22 mouse cellular contexts compared by ENCODE assay signal in genomic region chr1:153241346-153241745, GRCm38 (mm10). TPM values are rescaled to one million over a fixed set of nuclear protein-coding genes. Genes with fewer than 3 reads are reported as not detected.
DNase-seq lines count a peak whose midpoint lies in the region; ATAC-seq and TF ChIP-seq lines count a peak whose summit lies in the region.
"Had no signal": no experiment of that assay in that cellular context is flagged by ENCODE, and none has a peak within 500 bp of the region (broad histone marks: within the 10 kb centered on the region; RNA-seq: fewer than 3 reads in every experiment).

No protein-coding gene starts in this region.

- TF ChIP-seq CTCF in liver, adult 2 months (IDR thresholded peaks at IDR 0.05; ENCODE audit: low read depth, low read length) = no peak
- TF ChIP-seq CTCF in liver, postnatal 0 days (IDR thresholded peaks at IDR 0.05; ENCODE audit: low read depth) = no peak
- TF ChIP-seq CTCF in lung, postnatal 0 days (IDR thresholded peaks at IDR 0.05) = no peak

- no peak overlapping the region for H3K4me2 ChIP-seq in liver, postnatal 0 days (ENCODE audit: low read depth, low read length)
- H3K4me2 ChIP-seq in lung, postnatal 0 days (replicated peaks; ENCODE audit: low read depth, low read length) = no peak overlapping the region
- H3K4me2 ChIP-seq: embryonic facial prominence, embryonic 12.5 days; hindbrain, embryonic 14.5 days; limb, embryonic 15.5 days; midbrain, embryonic 11.5 days; neural tube, embryonic 12.5 days had no signal

- no peak overlapping the region for H3K9ac ChIP-seq in liver, adult 2 months (ENCODE audit: low read depth, low read length)
- no peak overlapping the region for H3K9ac ChIP-seq in liver, postnatal 0 days (replicated peaks)
- H3K9ac ChIP-seq in lung, postnatal 0 days (replicated peaks; ENCODE audit: low read depth) = no peak overlapping the region
- H3K9ac ChIP-seq: embryonic facial prominence, embryonic 12.5 days; hindbrain, embryonic 14.5 days; limb, embryonic 15.5 days; neural tube, embryonic 12.5 days had no signal

- H3K4me1 ChIP-seq in liver, adult 2 months (ENCODE audit: control insufficient read depth, insufficient read depth, low read length) = no peaks in the 10 kb centered on the region
- no peaks in the 10 kb centered on the region for H3K4me1 ChIP-seq in liver, postnatal 0 days (ENCODE audit: insufficient read depth)
- no peaks in the 10 kb centered on the region for H3K4me1 ChIP-seq in lung, postnatal 0 days (ENCODE audit: insufficient read depth, low read depth, low read length)
- H3K4me1 ChIP-seq: embryonic facial prominence, embryonic 12.5 days; neural tube, embryonic 12.5 days had no signal

- 0 out of 2 replicates have a peak overlapping the region, but pooled peaks have one; percentile 12 for H3K27ac ChIP-seq in liver, adult 2 months (replicated peaks; ENCODE audit: insufficient read depth, low read depth, low read length)
- H3K27ac ChIP-seq in liver, postnatal 0 days (ENCODE audit: low read depth) = no peak overlapping the region
- no peak overlapping the region for H3K27ac ChIP-seq in lung, postnatal 0 days (ENCODE audit: low read length)
- H3K27ac ChIP-seq: embryonic facial prominence, embryonic 12.5 days; hindbrain, embryonic 14.5 days; limb, embryonic 15.5 days; neural tube, embryonic 12.5 days had no signal

- no peak for TF ChIP-seq EP300 in liver, postnatal 0 days (IDR thresholded peaks at IDR 0.05; ENCODE audit: low read depth)
- TF ChIP-seq EP300 in lung, postnatal 0 days (IDR thresholded peaks at IDR 0.05) = no peak

- no peak for ATAC-seq in liver, postnatal 0 days
- peak; percentile 35; the same call in 1 of the 2 replicates for ATAC-seq in lung, postnatal 0 days
- ATAC-seq: activated CD4-positive, CD25-positive, alpha-beta regulatory T cell, adult 4 months; intestine, postnatal 0 days; Patski had no signal

- intact Hi-C loops in heart, postnatal 14 days (cut with DNase I) = loop anchor here (5.0 kb wide), 1 partner anchor 146 kb away; no protein-coding TSS in a partner anchor

- no peaks in the 10 kb centered on the region for H3K79me2 ChIP-seq in liver, adult 2 months (ENCODE audit: control insufficient read depth, insufficient read depth, low read length)

- TF ChIP-seq POLR2A in liver, adult 2 months (IDR thresholded peaks at IDR 0.05; ENCODE audit: extremely low read depth, insufficient read depth, low read length) = no peak

- no peaks in the 10 kb centered on the region for H3K9me3 ChIP-seq in liver, postnatal 0 days (ENCODE audit: low read length)
- no peaks in the 10 kb centered on the region for H3K9me3 ChIP-seq in lung, postnatal 0 days (ENCODE audit: low read length)
- H3K9me3 ChIP-seq: embryonic facial prominence, embryonic 12.5 days; limb, embryonic 15.5 days; neural tube, embryonic 12.5 days had no signal

- H3K4me3 ChIP-seq in liver, adult 2 months (ENCODE audit: insufficient read depth, low read depth, low read length) = no peak overlapping the region
- no peak overlapping the region for H3K4me3 ChIP-seq in liver, postnatal 0 days (ENCODE audit: low read depth, low read length)
- H3K4me3 ChIP-seq in lung, postnatal 0 days (ENCODE audit: low read depth, low read length) = no peak overlapping the region
- H3K4me3 ChIP-seq: embryonic facial prominence, embryonic 12.5 days; limb, embryonic 15.5 days; neural tube, embryonic 12.5 days had no signal

- WGBS in liver, adult 2 months = 88% methylated on average over 7 of the region's 7 CpGs
- 74% methylated on average over 7 of the region's 7 CpGs for WGBS in liver, postnatal 0 days (ENCODE audit: insufficient replicate concordance)
- 46% methylated on average over 7 of the region's 7 CpGs for WGBS in lung, postnatal 0 days

- H3K27me3 ChIP-seq in liver, adult 2 months (ENCODE audit: control insufficient read depth, insufficient read depth, low read length) = no peaks in the 10 kb centered on the region
- H3K27me3 ChIP-seq in liver, postnatal 0 days (ENCODE audit: insufficient read depth, low read length) = no peaks in the 10 kb centered on the region
- no peaks in the 10 kb centered on the region for H3K27me3 ChIP-seq in lung, postnatal 0 days (replicated peaks; ENCODE audit: insufficient read depth, low read length)
- H3K27me3 ChIP-seq: embryonic facial prominence, embryonic 12.5 days; limb, embryonic 15.5 days; neural tube, embryonic 12.5 days; Patski had no signal

- H3K36me3 ChIP-seq in liver, adult 2 months (ENCODE audit: control insufficient read depth, insufficient read depth, low read length) = peaks cover 21% of the 10 kb centered on the region; the same call in 1 of the 2 replicates
- peaks cover 33% of the 10 kb centered on the region for H3K36me3 ChIP-seq in liver, postnatal 0 days (replicated peaks; ENCODE audit: insufficient read depth, low read length)
- H3K36me3 ChIP-seq in lung, postnatal 0 days (ENCODE audit: insufficient read depth, low read length) = peaks cover 58% of the 10 kb centered on the region

- DNase-seq in heart, adult 8-10 months (ENCODE audit: low spot score) = peak; percentile 35
- DNase-seq in heart, postnatal 14 days = no peak
- DNase-seq in liver, adult 2 months (ENCODE audit: extremely low read depth, low read depth, low spot score) = no peak
- no peak for DNase-seq in liver, postnatal 0 days
- peak; percentile 35 for DNase-seq in lung, postnatal 0 days (ENCODE audit: low spot score)
- DNase-seq in testis, postnatal 14 days (ENCODE audit: low spot score) = no peak
- no peak for DNase-seq in frontal cortex, postnatal 25 days (ENCODE audit: low spot score in 2 of 2)
- DNase-seq: adrenal gland, postnatal 14 days; B cell, adult 2 months; cerebellum, adult 2 months; gastrocnemius, postnatal 10 days; thymus, postnatal 4 days had no signal

RNA-seq across cellular contexts. Expression of gene Lamc2, which starts 55.1 kb away (rescaled TPM):
- 10 to 100 TPM in 2 of 4 experiments, 1 to 10 TPM in 2; 8.3 to 14.2 (median 11.6) TPM for total RNA-seq in heart, adult 8-10 months (2022)
- 10 to 100 TPM in 1 of 2 experiments, 1 to 10 TPM in 1; 6.9 to 10.7 TPM for total RNA-seq in heart, postnatal 14 days (2021)
- 0.18 and 0.27 TPM in 2 replicates for total RNA-seq in liver, adult 2 months (2014; rRNA removed)
- 0.05 and 0.09 TPM in 2 replicates for polyA plus RNA-seq in liver, adult 2 months (2012; rRNA removed)
- polyA plus RNA-seq in liver, postnatal 0 days (2015; fragmentation: Nextera tagmentation; extraction: Ambion mirVana) = 0.34 and 0.45 TPM in 2 replicates
- 62.9 and 69.0 TPM in 2 replicates for polyA plus RNA-seq in lung, postnatal 0 days (2015; fragmentation: Nextera tagmentation; extraction: Ambion mirVana)
- total RNA-seq: common myeloid progenitor, adult 5-6 weeks; monocyte, adult 5-6 weeks had no signal

Comparison
In these comparisons a context has a peak if more than half of its experiments do, and no peak if none do; other contexts are left out.
1. DNase-seq: peak in heart, adult 8-10 months (single experiment) and lung, postnatal 0 days (single experiment); none in heart, postnatal 14 days (0 of 2), liver, adult 2 months (single experiment), liver, postnatal 0 days (single experiment), testis, postnatal 14 days (single experiment) and frontal cortex, postnatal 25 days (0 of 2).